Mouse (Mus musculus) heart, postnatal 10 days (tissue): ENCODE measurements at regions not wholly inside any gene's neighbourhood (a gene's known extent, or its start where the extent isn't known, plus 50 kb on each side); places are given as distances from the start of the nearest gene placed in this dataset.

Experiments used
- DNase-seq, 2 experiments: peaks; one replicate each; pipeline ENCODE4 v3.0.0; 2021
- intact Hi-C: fragments of 180-260 bp; cut with DNase I; formaldehyde crosslinking; loops from one replicate; pipeline ENCODE4 v1.15.1; 2025

- no peak for DNase-seq
- intact Hi-C loops = no loop called here
Measured at GRCm38 (mm10) chr11:63793732-63794503, 128.2 kb downstream of the Hs3st3b1 start.

GRCm38 (mm10) chr11:63812146-63812545 lies 109.9 kb downstream of the Hs3st3b1 start:
- intact Hi-C loops = no loop called here

GRCm38 (mm10) chr11:63822847-63823246 lies 99.2 kb downstream of the Hs3st3b1 start:
- intact Hi-C loops = no loop called here
- DNase-seq = no peak

More at GRCm38 (mm10) chr11:63812146-63812545, 109.9 kb downstream of the Hs3st3b1 start:
- DNase-seq = no peak

GRCm38 (mm10) chr11:63827271-63827762 lies 94.8 kb downstream of the Hs3st3b1 start:
- DNase-seq = peak in 1 of 2 experiments; percentile 12
- intact Hi-C loops = loop anchor here (5.0 kb wide), 1 partner anchor 85 kb away; no protein-coding TSS in a partner anchor

GRCm38 (mm10) chr11:63833480-63833879 lies 88.6 kb downstream of the Hs3st3b1 start:
- DNase-seq = peak; percentile 32 to 46
- intact Hi-C loops = no loop called here

- no peak for DNase-seq
- intact Hi-C loops = no loop called here
Measured at GRCm38 (mm10) chr11:63834140-63834539, 88.0 kb downstream of the Hs3st3b1 start.

GRCm38 (mm10) chr11:63834631-63835030 lies 87.5 kb downstream of the Hs3st3b1 start:
- DNase-seq = no peak
- intact Hi-C loops = no loop called here
